Mouse (Mus musculus) leukemia stem cell, adult 10-12 weeks (primary cell): ENCODE results near the gene Gm5483. TPM values are rescaled to one million over a fixed set of nuclear protein-coding genes. Genes with fewer than 3 reads are reported as not detected.

Experiments used
- polyA plus RNA-seq: library from polyadenylated mRNA; stranded (reverse); fragments of >175 nt; gene quantifications from 2 replicates; pipeline ENCODE4 v1.2.3, GENCODE M21; 2012; ENCODE audit warnings: low replicate concordance

Gene Gm5483
- polyA plus RNA-seq: not detected in 2 replicates

DNA sequence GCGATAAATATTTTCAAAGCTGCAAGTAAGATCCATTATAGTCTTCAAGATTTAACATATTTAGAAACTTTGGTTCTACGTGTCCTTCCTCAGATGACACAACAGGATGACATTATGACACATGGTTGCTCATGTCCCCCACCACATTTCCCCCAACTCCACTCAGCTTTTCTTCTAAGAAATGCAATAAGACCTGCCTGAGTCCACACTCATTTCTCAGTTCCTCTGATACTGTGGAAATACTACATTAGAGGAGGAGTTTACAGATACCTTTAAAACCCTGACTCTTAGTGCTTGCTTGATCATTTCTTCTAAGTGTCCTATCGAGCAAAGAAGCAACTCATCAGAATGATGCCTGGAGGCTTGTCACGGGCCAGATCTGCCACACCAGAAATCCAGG lies at the start of gene Gm5483:
Gene Gm5483 (plus strand): TSS at position 301 of the 400 bp plus-strand sequence.

DNA sequence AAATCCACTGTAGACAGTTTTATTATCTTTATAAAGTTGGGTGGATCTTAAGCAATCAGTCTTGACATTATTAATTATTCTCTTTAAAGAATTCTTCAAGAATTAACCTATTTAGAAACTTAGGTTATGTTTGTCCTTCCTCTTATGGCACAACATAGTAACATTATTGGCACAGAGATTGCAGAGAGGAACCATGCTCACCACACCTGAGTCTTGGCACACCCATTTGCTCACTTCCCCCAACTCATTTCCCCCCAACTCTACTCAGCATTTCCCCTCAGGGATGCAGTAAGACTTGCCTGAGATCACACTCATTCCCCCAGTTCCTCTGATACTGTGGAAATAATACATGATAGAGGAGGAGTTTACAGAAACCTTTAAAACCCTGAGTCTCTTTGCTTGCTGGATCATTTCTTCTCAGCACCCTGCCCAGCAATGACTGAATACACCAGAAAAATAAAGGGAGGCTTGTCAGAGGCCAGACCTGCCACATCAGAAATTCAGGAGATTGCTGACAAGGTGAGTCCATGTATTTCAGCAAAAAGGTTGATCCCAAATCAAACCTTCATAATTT lies 27.5 kb upstream of the Gm5483 start, which contains the start of gene Stfa2l1:
Gene Stfa2l1 (plus strand): TSS at position 410 of the 574 bp plus-strand sequence.

DNA sequence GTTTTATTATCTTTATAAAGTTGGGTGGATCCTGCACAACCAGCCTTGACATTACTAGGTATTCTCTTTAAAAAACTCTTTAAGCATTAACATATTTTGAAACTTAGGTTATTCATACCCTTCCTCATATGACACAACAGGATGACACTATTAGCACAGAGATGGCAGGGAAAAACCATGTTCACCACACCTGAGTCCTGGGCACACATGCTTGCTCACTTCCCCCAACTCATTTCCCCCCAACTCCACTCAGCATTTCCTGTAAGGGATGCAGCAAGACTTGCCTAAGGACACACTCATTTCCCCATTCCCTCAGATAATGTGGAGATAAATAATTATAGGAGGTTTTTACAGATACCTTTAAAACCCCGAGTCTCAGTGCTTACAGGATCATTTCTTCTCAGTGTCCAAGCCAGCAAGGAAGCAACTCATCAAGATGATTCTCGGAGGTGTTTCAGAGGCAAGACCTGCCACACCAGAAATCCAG lies 26.0 kb downstream of the Gm5483 start, which contains the start of gene Gm5416:
Gene Gm5416 (plus strand): TSS at position 437 of the 487 bp plus-strand sequence.

DNA sequence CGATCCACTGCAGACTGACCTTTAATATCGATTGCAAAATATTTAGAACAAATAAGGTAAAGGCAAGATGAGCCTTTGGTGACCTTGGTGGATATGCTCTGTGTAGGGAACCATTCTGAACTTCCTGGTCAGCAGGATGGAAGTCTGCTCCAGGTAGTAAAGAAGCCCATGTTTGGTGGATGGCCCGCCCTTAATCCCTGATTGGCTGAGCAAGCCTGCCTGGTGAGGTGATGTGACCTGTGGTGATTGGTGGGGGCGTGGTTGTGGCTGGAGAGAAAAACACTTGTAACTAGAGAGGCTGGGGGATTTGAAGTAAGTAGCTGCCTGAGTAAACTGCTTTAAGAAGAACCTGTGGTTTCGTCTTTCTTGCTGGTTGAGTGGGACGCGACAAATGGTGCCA lies 37.2 kb downstream of the Gm5483 start, which contains the start of gene 2010005H15Rik:
Gene 2010005H15Rik (plus strand): TSS at position 301 of the 400 bp plus-strand sequence.

Other genes with a start within 250 kb of the Gm5483 start
- gene Parp9, start 245.7 kb upstream of the Gm5483 start, polyA plus RNA-seq: 1.4 and 6.4 TPM in 2 replicates
- 3.0 and 4.9 TPM in 2 replicates for gene Dtx3l, start 245.1 kb upstream of the Gm5483 start, polyA plus RNA-seq
- 26.0 and 35.9 TPM in 2 replicates for gene Kpna1, start 205.5 kb upstream of the Gm5483 start, polyA plus RNA-seq
- 0.10 and 1.1 TPM in 2 replicates for gene Wdr5b, start 143.0 kb upstream of the Gm5483 start, polyA plus RNA-seq
- gene Fam162a, start 112.6 kb upstream of the Gm5483 start, polyA plus RNA-seq: 13.2 and 20.5 TPM in 2 replicates
- gene Ccdc58, start 112.5 kb upstream of the Gm5483 start, polyA plus RNA-seq: 1.9 and 4.1 TPM in 2 replicates
- not detected in 2 replicates for gene Csta1, start 53.0 kb upstream of the Gm5483 start, polyA plus RNA-seq
- not detected in 2 replicates for gene Stfa2l1, start 27.4 kb upstream of the Gm5483 start, polyA plus RNA-seq
- not detected in 2 replicates for gene Gm5416, start 26.2 kb downstream of the Gm5483 start, polyA plus RNA-seq
- not detected in 2 replicates for gene 2010005H15Rik, start 37.3 kb downstream of the Gm5483 start, polyA plus RNA-seq
- gene Stfa1, start 92.7 kb downstream of the Gm5483 start, polyA plus RNA-seq: not detected in 2 replicates
- gene BC117090, start 150.1 kb downstream of the Gm5483 start, polyA plus RNA-seq: not detected in 2 replicates
- not detected in 2 replicates for gene BC100530, start 183.5 kb downstream of the Gm5483 start, polyA plus RNA-seq
- gene Stfa2, start 224.2 kb downstream of the Gm5483 start, polyA plus RNA-seq: not detected in 2 replicates